Mouse (Mus musculus) fat pad, adult 2 months (tissue): Measurements from ENCODE around the gene Spata31d1a.

Experiments
- DNase-seq: peaks from one replicate; pipeline ENCODE4 v3.0.0-alpha.2; 2011; ENCODE audit warnings: low read depth, low spot score; ENCODE audit errors: extremely low read depth

The Spata31d1a gene

GRCm38 (mm10) chr13:59668501-59669093 is 41.5 kb downstream of the Spata31d1a start:
- no peak for DNase-seq

GRCm38 (mm10) chr13:59667763-59668162 is 42.4 kb downstream of the Spata31d1a start:
- no peak for DNase-seq

- DNase-seq, result no peak
Observed at GRCm38 (mm10) chr13:59663939-59664712, 46.0 kb downstream of the Spata31d1a start.

GRCm38 (mm10) chr13:59661966-59662365 is 48.2 kb downstream of the Spata31d1a start:
- no peak for DNase-seq

GRCm38 (mm10) chr13:59661387-59661786 is 48.7 kb downstream of the Spata31d1a start:
- DNase-seq, result no peak

GRCm38 (mm10) chr13:59660371-59660770 is 49.8 kb downstream of the Spata31d1a start:
- DNase-seq, result no peak

- no peak for DNase-seq
Observed at GRCm38 (mm10) chr13:59657781-59658180, 52.3 kb downstream of the Spata31d1a start.

- DNase-seq, result no peak
Observed at GRCm38 (mm10) chr13:59656975-59657388, 53.1 kb downstream of the Spata31d1a start.

- no peak for DNase-seq
Observed at GRCm38 (mm10) chr13:59656316-59656832, 53.8 kb downstream of the Spata31d1a start.

GRCm38 (mm10) chr13:59655718-59656315 is 54.3 kb downstream of the Spata31d1a start:
- DNase-seq, result no peak

- DNase-seq, result no peak
Observed at GRCm38 (mm10) chr13:59654465-59654864, 55.7 kb downstream of the Spata31d1a start.

GRCm38 (mm10) chr13:59653136-59653535 is 57.0 kb downstream of the Spata31d1a start:
- no peak for DNase-seq

GRCm38 (mm10) chr13:59652651-59653050 is 57.5 kb downstream of the Spata31d1a start:
- DNase-seq, result no peak
